Mouse (Mus musculus) adipocyte (in vitro differentiated cells): ENCODE measurements around the gene Shank1.

Experiments
- DNase-seq: peaks from one replicate; pipeline ENCODE4 v3.0.0-alpha.2; 2016; ENCODE audit warnings: low spot score

Gene Shank1

GRCm38 (mm10) chr7:44373889-44374652 lies 64.0 kb downstream of the Shank1 start:
- peak; percentile 43 for DNase-seq

- no peak for DNase-seq
These were observed 64.7 kb downstream of the Shank1 start for GRCm38 (mm10) chr7:44374756-44375155.

- no peak for DNase-seq
These were observed 65.2 kb downstream of the Shank1 start for GRCm38 (mm10) chr7:44375207-44375606.

GRCm38 (mm10) chr7:44375793-44376192 lies 65.7 kb downstream of the Shank1 start:
- no peak for DNase-seq

GRCm38 (mm10) chr7:44378290-44378689 lies 68.2 kb downstream of the Shank1 start:
- peak; percentile 5 for DNase-seq

- DNase-seq, result no peak
These were observed 72.5 kb downstream of the Shank1 start for GRCm38 (mm10) chr7:44382541-44382940.

GRCm38 (mm10) chr7:44383980-44384715 lies 74.1 kb downstream of the Shank1 start, which contains the start of gene Syt3:
Gene Syt3, plus strand, starts transcription at chr7:44384102.
- peak; percentile 10 for DNase-seq

- no peak for DNase-seq
These were observed 74.6 kb downstream of the Shank1 start for GRCm38 (mm10) chr7:44384716-44385059.

GRCm38 (mm10) chr7:44385720-44386119 lies 75.7 kb downstream of the Shank1 start, which contains the start of gene 1700008O03Rik:
Gene 1700008O03Rik, minus strand, starts transcription at chr7:44385820.
- no peak for DNase-seq

- DNase-seq, result no peak
These were observed 81.8 kb downstream of the Shank1 start for GRCm38 (mm10) chr7:44391831-44392230.

GRCm38 (mm10) chr7:44392341-44392740 lies 82.3 kb downstream of the Shank1 start:
- no peak for DNase-seq

GRCm38 (mm10) chr7:44393284-44393683 lies 83.2 kb downstream of the Shank1 start:
- no peak for DNase-seq

- peak; percentile 19 for DNase-seq
These were observed 88.5 kb downstream of the Shank1 start for GRCm38 (mm10) chr7:44398570-44398969.

GRCm38 (mm10) chr7:44401673-44402072 lies 91.6 kb downstream of the Shank1 start:
- DNase-seq, result no peak

- DNase-seq, result peak; percentile 97
These were observed 95.4 kb downstream of the Shank1 start for GRCm38 (mm10) chr7:44405346-44406014.

- DNase-seq, result no peak
These were observed 95.9 kb downstream of the Shank1 start for GRCm38 (mm10) chr7:44406015-44406355.
